Mouse (Mus musculus): ENCODE results near the gene Atp2a3. TPM values are rescaled to one million over a fixed set of nuclear protein-coding genes. Genes with fewer than 3 reads are reported as not detected.

The Atp2a3 gene
- polyA plus RNA-seq, 1 experiment from 2014 or later = 1.3 TPM

GRCm38 (mm10) chr11:73009531-73010274 lies 48.7 kb downstream of the Atp2a3 start:
- Histone ChIP-seq H3K27me3 (peaks cover 28% of the 10 kb centered on the region), H3K9ac (no peak overlapping the region), H3K4me1 (no peaks in the 10 kb centered on the region), H3K9me3 (no peaks in the 10 kb centered on the region), H3K27ac (no peak overlapping the region), H3K36me3 (no peaks in the 10 kb centered on the region), H3K4me2 (no peak overlapping the region), H3K4me3 (no peak overlapping the region)
- ATAC-seq (ENCODE audit: insufficient number of reproducible peaks, insufficient read depth, low FRiP score, low TSS enrichment, low read depth) = no peak
- 51% methylated on average over 13 of the region's 13 CpGs for WGBS

DNA sequence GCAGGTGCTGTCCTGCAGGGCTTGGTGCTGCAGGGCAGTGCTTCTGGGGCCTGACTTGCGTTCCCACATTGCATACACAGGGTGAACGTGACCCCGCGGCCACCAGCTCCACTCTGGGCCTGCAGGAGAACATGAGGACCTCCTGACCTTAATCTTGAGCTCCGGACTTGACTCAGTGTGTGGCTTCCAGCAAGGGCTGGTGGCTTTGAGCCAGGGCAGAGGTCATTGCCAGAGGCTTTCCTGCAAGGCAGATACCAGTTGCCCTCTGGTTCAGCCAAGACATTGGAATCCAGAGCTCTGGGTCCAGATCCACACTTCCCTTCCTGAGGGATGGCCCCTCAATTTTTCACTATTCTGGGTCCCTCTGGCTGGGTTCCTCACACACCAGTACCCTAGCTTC lies 53.0 kb downstream of the Atp2a3 start:
- Histone ChIP-seq H3K9me3 (no peaks in the 10 kb centered on the region), H3K36me3 (no peaks in the 10 kb centered on the region), H3K27ac (no peak overlapping the region), H3K4me3 (no peak overlapping the region), H3K4me2 (no peak overlapping the region), H3K9ac (no peak overlapping the region), H3K4me1 (peaks cover 5% of the 10 kb centered on the region), H3K27me3 (peaks cover 20% of the 10 kb centered on the region)
- 77% methylated on average over 5 of the region's 5 CpGs for WGBS
- no peak for ATAC-seq (ENCODE audit: insufficient number of reproducible peaks, insufficient read depth, low FRiP score, low TSS enrichment, low read depth)

DNA sequence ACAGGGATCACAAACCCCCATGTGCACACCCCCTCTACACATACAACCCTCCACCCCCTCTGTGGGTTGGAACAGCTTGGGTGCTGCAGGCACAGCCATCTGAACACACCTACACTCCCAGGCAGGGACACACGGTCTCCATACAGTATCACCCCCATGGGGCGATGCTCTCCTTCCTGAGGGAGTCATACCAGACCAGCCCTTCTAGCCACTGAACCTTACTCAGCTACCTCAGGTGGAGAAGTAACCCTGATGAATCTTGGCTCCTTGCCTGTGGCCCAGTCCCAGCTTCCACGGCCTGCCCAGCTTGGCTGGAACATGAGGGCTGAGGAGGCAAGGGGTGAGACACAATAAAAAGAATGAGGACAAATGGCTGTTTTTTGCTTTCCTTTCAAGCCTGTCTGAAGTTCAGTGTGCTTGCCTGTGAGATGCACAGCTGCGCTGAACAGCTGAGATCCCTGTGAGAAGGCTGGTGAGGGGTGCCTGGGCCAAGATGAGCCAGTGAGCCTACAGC lies 53.9 kb downstream of the Atp2a3 start:
- no peak overlapping the region for H3K27ac ChIP-seq
- 85% methylated on average over 4 of the region's 4 CpGs for WGBS

DNA sequence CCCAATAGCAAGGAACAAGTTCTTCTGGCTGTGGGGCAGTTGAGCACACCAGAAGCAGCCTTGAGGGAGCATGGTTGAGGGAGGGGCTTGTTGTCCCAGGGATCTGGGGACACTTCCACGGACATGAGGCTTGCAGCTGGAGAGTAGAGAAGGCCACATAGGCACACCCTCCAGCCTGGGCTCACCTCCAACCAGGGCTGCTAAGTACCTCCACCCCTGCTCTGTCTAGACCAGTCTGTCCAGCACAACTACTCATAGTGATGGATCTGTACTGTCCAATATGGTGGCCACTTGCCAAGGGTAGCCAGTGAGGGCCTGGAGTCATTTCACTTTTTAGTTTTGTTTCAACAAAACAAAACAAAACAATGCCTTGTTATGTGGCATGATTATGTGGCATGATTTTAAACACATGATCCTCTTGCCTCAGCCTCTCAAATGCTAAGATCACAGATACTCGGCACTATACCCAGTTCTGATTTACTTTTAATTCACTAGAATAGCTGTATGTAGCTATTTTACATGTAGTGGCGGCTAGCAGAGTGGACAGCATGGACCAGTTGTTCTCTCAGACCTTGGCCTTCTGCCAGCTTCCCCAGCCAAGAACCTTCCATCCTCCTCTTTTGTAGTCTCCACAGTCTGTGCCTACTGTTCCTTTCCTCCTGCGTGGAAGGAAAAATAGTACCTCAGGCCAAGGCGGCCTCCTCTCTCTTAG lies 54.6 kb downstream of the Atp2a3 start:
- ATAC-seq (ENCODE audit: insufficient number of reproducible peaks, insufficient read depth, low FRiP score, low TSS enrichment, low read depth) = no peak
- Histone ChIP-seq H3K4me1 (peaks cover 14% of the 10 kb centered on the region), H3K9me3 (no peaks in the 10 kb centered on the region), H3K4me3 (no peak overlapping the region), H3K27ac (no peak overlapping the region), H3K4me2 (no peak overlapping the region), H3K27me3 (peaks cover 20% of the 10 kb centered on the region), H3K36me3 (no peaks in the 10 kb centered on the region), H3K9ac (no peak overlapping the region)
- WGBS = 79% methylated on average over 5 of the region's 5 CpGs

More for the DNA sequence above, 53.9 kb downstream of the Atp2a3 start:
- peaks cover 12% of the 10 kb centered on the region for H3K4me1 ChIP-seq
- no peaks in the 10 kb centered on the region for H3K9me3 ChIP-seq
- no peak overlapping the region for H3K4me2 ChIP-seq
- H3K9ac ChIP-seq = 0 out of 2 replicates have a peak overlapping the region, but pooled peaks have one; percentile 11
- H3K27me3 ChIP-seq = peaks cover 20% of the 10 kb centered on the region
- H3K4me3 ChIP-seq = no peak overlapping the region
- no peak for ATAC-seq (ENCODE audit: insufficient number of reproducible peaks, insufficient read depth, low FRiP score, low TSS enrichment, low read depth)
- H3K36me3 ChIP-seq = no peaks in the 10 kb centered on the region

DNA sequence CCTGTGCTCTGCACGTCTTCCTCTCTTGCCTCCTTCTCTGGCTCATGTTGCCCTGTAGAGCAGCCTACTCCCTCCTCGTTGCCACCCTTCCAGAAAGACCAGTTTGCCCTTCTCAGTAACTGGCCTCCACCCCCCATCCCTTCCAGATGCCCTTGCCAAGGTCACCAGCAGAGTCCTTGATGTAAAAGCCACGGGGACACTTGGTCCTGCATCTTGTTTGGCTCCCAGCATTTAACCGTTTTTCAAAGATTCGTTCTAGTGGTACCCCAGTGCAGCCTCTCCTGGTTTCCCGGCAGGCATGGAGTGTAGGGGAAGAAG lies 55.1 kb downstream of the Atp2a3 start:
- Histone ChIP-seq H3K9ac (no peak overlapping the region), H3K9me3 (no peaks in the 10 kb centered on the region), H3K4me2 (no peak overlapping the region), H3K36me3 (no peaks in the 10 kb centered on the region), H3K27ac (no peak overlapping the region), H3K27me3 (peaks cover 21% of the 10 kb centered on the region), H3K4me3 (no peak overlapping the region), H3K4me1 (peaks cover 14% of the 10 kb centered on the region)
- no peak for ATAC-seq (ENCODE audit: insufficient number of reproducible peaks, insufficient read depth, low FRiP score, low TSS enrichment, low read depth)
- 68% methylated on average over 6 of the region's 6 CpGs for WGBS

- Histone ChIP-seq H3K4me3 (peak within 1 kb of the TSS; percentile 71), H3K4me2 (peak within 1 kb of the TSS; percentile 96), H3K4me1 (peaks cover 14% of the 10 kb centered on the region), H3K36me3 (no peaks in the 10 kb centered on the region), H3K9me3 (no peaks in the 10 kb centered on the region), H3K27ac (no peak within 1 kb of the TSS), H3K27me3 (peaks cover 30% of the 10 kb centered on the region), H3K9ac (peak within 1 kb of the TSS; percentile 73)
- WGBS = under 1% methylated on average over 57 of the region's 57 CpGs
- ATAC-seq (ENCODE audit: insufficient number of reproducible peaks, insufficient read depth, low FRiP score, low TSS enrichment, low read depth) = peak; percentile 95
Measured at GRCm38 (mm10) chr11:73018471-73019146, 57.6 kb downstream of the Atp2a3 start, which contains the start of gene Camkk1. Gene Camkk1 (plus strand): TSS chr11:73019008.

DNA sequence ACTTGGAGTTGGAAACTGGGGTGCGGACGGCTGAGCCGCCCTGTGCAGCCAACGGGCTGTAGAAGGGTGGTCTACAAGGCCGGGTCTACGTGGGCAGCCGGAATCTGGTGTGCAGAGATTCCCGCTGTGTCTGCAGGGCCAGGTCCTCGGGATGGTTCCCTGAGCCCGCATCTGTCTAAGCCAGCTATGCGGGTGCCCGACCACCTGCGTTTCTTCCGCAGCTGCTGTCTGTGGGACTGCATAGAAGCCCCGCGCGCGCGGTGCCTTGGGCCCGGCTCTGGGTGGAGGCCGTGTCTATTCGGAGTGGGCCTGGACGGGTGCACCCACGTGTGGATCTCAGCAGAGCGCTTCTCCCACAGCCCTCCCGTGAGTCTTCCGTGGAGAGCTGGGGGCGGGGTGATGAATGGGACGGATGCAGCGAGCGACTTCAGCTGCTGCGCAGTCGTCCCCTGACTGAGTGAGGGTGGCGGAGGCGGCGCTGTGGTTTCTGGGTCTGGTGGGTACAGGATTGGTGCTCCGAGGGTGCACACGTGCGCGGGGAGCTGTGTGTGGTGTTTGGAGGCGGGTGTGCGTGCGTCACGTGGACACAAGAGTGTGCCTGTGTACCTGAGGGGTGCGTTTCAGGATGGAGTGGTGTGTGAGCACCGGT lies 58.3 kb downstream of the Atp2a3 start:
- H3K4me1 ChIP-seq = peaks cover 14% of the 10 kb centered on the region
- peak overlapping the region; percentile 73 for H3K9ac ChIP-seq
- no peak overlapping the region for H3K27ac ChIP-seq
- WGBS = 1% methylated on average over 46 of the region's 46 CpGs
- peak overlapping the region; percentile 96 for H3K4me2 ChIP-seq
- peak overlapping the region; percentile 71 for H3K4me3 ChIP-seq
- H3K27me3 ChIP-seq = peaks cover 30% of the 10 kb centered on the region
- no peaks in the 10 kb centered on the region for H3K9me3 ChIP-seq
- ATAC-seq (ENCODE audit: insufficient number of reproducible peaks, insufficient read depth, low FRiP score, low TSS enrichment, low read depth) = peak; percentile 38
- no peaks in the 10 kb centered on the region for H3K36me3 ChIP-seq

- Histone ChIP-seq H3K9me3 (no peaks in the 10 kb centered on the region), H3K4me2 (no peak overlapping the region), H3K36me3 (no peaks in the 10 kb centered on the region), H3K9ac (no peak overlapping the region), H3K4me1 (peaks cover 14% of the 10 kb centered on the region), H3K27me3 (peaks cover 30% of the 10 kb centered on the region), H3K27ac (no peak overlapping the region), H3K4me3 (no peak overlapping the region)
- no peak for ATAC-seq (ENCODE audit: insufficient number of reproducible peaks, insufficient read depth, low FRiP score, low TSS enrichment, low read depth)
- 48% methylated on average over 7 of the region's 7 CpGs for WGBS
Measured at GRCm38 (mm10) chr11:73020953-73021800, 60.2 kb downstream of the Atp2a3 start.

DNA sequence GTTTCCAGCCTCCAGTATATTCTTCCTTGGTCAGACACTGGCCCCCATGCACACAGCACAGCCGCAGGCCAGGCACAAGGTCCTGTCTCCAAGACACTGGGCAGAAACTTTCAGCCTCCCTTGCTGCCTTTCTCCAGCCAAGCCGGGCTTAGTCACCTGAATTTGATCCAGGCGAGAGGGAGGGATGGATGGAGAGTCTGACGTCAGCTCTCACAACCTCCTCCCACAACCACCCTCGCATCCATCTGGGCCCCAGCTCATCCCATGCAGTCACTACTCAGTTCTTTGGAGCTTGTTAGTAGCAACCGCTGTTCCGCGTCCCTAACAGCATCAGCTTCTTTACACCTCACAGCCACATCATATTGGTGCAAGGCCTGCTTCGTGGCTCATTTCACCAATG lies 62.1 kb downstream of the Atp2a3 start:
- Histone ChIP-seq H3K9ac (no peak overlapping the region), H3K27ac (no peak overlapping the region), H3K4me1 (peaks cover 12% of the 10 kb centered on the region), H3K9me3 (no peaks in the 10 kb centered on the region), H3K4me2 (no peak overlapping the region), H3K4me3 (no peak overlapping the region), H3K36me3 (0 out of 2 replicates have a peak, but pooled peaks cover 1% of the 10 kb centered on the region), H3K27me3 (peaks cover 30% of the 10 kb centered on the region)
- no peak for ATAC-seq (ENCODE audit: insufficient number of reproducible peaks, insufficient read depth, low FRiP score, low TSS enrichment, low read depth)
- WGBS = 42% methylated on average over 9 of the region's 9 CpGs

GRCm38 (mm10) chr11:73023827-73024226 lies 62.9 kb downstream of the Atp2a3 start:
- Histone ChIP-seq H3K27me3 (peaks cover 30% of the 10 kb centered on the region), H3K4me1 (peaks cover 9% of the 10 kb centered on the region), H3K36me3 (0 out of 2 replicates have a peak, but pooled peaks cover 2% of the 10 kb centered on the region), H3K9me3 (no peaks in the 10 kb centered on the region), H3K4me2 (no peak overlapping the region), H3K4me3 (no peak overlapping the region), H3K9ac (no peak overlapping the region), H3K27ac (no peak overlapping the region)
- 69% methylated on average over 4 of the region's 4 CpGs for WGBS
- ATAC-seq (ENCODE audit: insufficient number of reproducible peaks, insufficient read depth, low FRiP score, low TSS enrichment, low read depth) = no peak
